Mouse (Mus musculus): ENCODE results near the gene Flt1. TPM values are rescaled to one million over a fixed set of nuclear protein-coding genes. Genes with fewer than 3 reads are reported as not detected.

Flt1 gene
- polyA plus RNA-seq, 1 experiment from 2014 or later: 11.5 TPM

DNA sequence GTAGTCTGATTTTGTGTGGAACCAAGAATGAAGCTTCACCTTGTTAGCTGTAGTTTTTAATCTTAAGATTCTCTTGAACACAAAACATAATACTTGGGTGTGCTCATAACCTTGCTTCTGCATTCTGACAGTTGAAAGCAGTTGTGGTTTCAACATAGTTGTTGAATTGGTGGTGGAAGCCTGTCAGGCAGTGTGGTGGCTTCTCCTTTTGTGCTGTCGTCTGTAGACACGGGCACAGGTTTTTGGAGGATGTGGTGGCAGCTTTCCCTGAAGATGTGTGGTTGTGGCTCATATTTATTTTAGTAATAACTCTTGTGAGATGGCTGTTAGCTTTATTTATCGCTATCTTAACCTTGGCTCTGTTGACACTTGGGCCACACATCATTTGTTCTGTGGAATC is 198.0 kb downstream of the Flt1 start:
- 77% methylated on average over 3 of the region's 3 CpGs for WGBS
- Histone ChIP-seq H3K4me1 (ENCODE audit: control insufficient read depth, insufficient read depth, low read length) (no peaks in the 10 kb centered on the region), H3K4me3 (ENCODE audit: low read depth, low read length) (no peak overlapping the region), H3K27me3 (ENCODE audit: control insufficient read depth, insufficient read depth, low read length) (no peaks in the 10 kb centered on the region), H3K9ac (replicated peaks; ENCODE audit: low read depth, low read length) (no peak overlapping the region), H3K27ac (ENCODE audit: low read length) (no peak overlapping the region), H3K4me2 (replicated peaks; ENCODE audit: low read depth, low read length) (no peak overlapping the region), H3K9me3 (ENCODE audit: control insufficient read depth, low read depth, low read length) (no peaks in the 10 kb centered on the region), H3K36me3 (ENCODE audit: control insufficient read depth, insufficient read depth, low read length) (peaks cover 20% of the 10 kb centered on the region)
- no peak for ATAC-seq (ENCODE audit: insufficient number of reproducible peaks, insufficient read depth, low FRiP score, low read depth)

DNA sequence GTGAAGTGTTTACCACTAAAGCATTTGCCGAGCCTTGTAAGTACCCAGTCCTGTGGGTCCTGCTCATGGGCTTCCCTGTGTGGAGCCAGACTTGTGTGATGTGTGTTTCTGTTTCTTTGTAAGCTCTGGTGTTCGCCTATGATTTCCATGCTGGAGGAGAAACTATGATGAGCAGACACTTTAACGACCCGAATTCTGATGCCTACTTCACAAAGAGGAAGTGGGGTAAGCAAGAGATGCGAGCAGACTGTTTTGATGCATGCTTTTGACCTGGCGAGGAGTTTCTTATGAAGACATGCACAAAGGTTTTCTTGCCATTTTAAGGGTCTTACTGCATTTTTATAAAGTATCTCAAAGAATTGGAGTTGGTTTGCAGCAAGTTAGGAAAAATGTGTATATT is 198.8 kb downstream of the Flt1 start:
- H3K27me3 ChIP-seq (ENCODE audit: control insufficient read depth, insufficient read depth, low read length): no peaks in the 10 kb centered on the region
- H3K4me1 ChIP-seq (ENCODE audit: control insufficient read depth, insufficient read depth, low read length): no peaks in the 10 kb centered on the region
- no peak overlapping the region for H3K4me2 ChIP-seq (replicated peaks; ENCODE audit: low read depth, low read length)
- no peaks in the 10 kb centered on the region for H3K9me3 ChIP-seq (ENCODE audit: control insufficient read depth, low read depth, low read length)
- ATAC-seq (ENCODE audit: insufficient number of reproducible peaks, insufficient read depth, low FRiP score, low read depth): no peak
- peaks cover 25% of the 10 kb centered on the region for H3K36me3 ChIP-seq (ENCODE audit: control insufficient read depth, insufficient read depth, low read length)
- H3K9ac ChIP-seq (replicated peaks; ENCODE audit: low read depth, low read length): no peak overlapping the region
- H3K27ac ChIP-seq (ENCODE audit: low read length): no peak overlapping the region
- WGBS: 89% methylated on average over 6 of the region's 6 CpGs
- H3K4me3 ChIP-seq (ENCODE audit: low read depth, low read length): no peak overlapping the region

Other genes with a start within 250 kb of the Flt1 start
- gene Pomp, start 134.4 kb upstream of the Flt1 start, polyA plus RNA-seq (2014; fragmentation: Nextera tagmentation; extraction: Ambion mirVana): 445 and 460 TPM in 2 replicates
- gene Slc46a3, start 168.8 kb upstream of the Flt1 start, polyA plus RNA-seq (2014; fragmentation: Nextera tagmentation; extraction: Ambion mirVana): 3.1 and 4.4 TPM in 2 replicates
- 18.1 and 19.2 TPM in 2 replicates for gene Mtus2, start 231.3 kb upstream of the Flt1 start, polyA plus RNA-seq (2014; fragmentation: Nextera tagmentation; extraction: Ambion mirVana)